Mouse (Mus musculus) skeletal muscle tissue, postnatal 0 days (tissue): ENCODE data around the gene Trappc11. TPM values are rescaled to one million over a fixed set of nuclear protein-coding genes. Genes with fewer than 3 reads are reported as not detected.

ENCODE experiments used
- polyA plus RNA-seq: library from polyadenylated mRNA; unstranded; fragments of >200 nt; fragmentation: Nextera tagmentation; extraction: Ambion mirVana; gene quantifications from 2 replicates; pipeline ENCODE4 v1.2.1, GENCODE M21; 2015

Trappc11 gene
- 12.6 and 13.9 TPM in 2 replicates for polyA plus RNA-seq

GRCm38 (mm10) chr8:47533344-47534125 is at the start of gene Trappc11, which contains the start of gene Rwdd4a:
Gene Trappc11, minus strand, starts transcription at chr8:47533470.
Gene Rwdd4a, plus strand, starts transcription at chr8:47533664.

DNA sequence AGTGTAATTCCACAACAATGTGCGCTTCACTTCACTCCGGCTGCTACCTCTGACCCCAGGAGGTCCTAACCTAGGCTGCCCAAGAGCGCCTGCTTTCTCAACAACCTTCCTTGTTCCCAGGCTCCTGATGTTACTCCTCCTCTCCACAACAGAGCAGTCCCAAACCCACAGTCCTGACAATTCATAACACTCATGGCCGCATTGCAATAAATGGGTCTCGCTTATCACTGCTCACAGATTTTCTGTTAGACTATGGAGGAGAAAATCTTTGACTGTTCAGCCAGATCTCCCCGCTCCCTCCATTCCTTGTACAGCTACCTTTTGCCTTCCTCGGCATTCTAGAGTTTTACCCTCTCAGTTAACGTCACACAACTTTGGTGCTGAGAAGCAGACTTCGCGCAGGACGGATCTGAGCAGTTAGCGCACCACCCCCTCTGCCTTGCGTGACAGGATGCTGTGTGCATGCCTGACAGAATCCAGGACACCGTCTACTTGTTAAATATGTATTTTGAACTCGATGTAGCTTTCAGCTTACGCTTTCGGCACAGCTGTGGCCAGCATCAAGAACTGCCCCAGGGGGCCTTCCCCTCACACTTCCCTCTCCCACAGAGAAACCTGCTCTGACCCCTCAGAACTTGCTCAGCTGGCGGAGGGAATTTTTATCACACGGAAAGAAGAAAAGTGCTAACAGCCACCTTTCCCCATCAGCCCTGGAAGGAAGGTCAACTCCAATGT is 86.8 kb downstream of the Trappc11 start, which contains the start of gene Stox2:
Gene Stox2, minus strand, starts transcription at position 51 of the 735 bp plus-strand sequence.

Other genes with a start within 250 kb of the Trappc11 start
- 3.6 and 4.6 TPM in 2 replicates for gene Stox2, start 87.1 kb downstream of the Trappc11 start, polyA plus RNA-seq
- gene Rwdd4a, start 194 bp upstream of the Trappc11 start, polyA plus RNA-seq = 33.6 and 35.9 TPM in 2 replicates
- gene Ing2, start 142.1 kb upstream of the Trappc11 start, polyA plus RNA-seq = 14.6 and 18.9 TPM in 2 replicates
- 9.4 and 10.5 TPM in 2 replicates for gene Cdkn2aip, start 180.5 kb upstream of the Trappc11 start, polyA plus RNA-seq